Mouse (Mus musculus): ENCODE data around the gene Zfp385c.
"Not testable (repeated sequence)": the region's sequence is repeated elsewhere in the genome, so short reads cannot be mapped to it uniquely, and the experiment has no call there.

Gene Zfp385c

DNA sequence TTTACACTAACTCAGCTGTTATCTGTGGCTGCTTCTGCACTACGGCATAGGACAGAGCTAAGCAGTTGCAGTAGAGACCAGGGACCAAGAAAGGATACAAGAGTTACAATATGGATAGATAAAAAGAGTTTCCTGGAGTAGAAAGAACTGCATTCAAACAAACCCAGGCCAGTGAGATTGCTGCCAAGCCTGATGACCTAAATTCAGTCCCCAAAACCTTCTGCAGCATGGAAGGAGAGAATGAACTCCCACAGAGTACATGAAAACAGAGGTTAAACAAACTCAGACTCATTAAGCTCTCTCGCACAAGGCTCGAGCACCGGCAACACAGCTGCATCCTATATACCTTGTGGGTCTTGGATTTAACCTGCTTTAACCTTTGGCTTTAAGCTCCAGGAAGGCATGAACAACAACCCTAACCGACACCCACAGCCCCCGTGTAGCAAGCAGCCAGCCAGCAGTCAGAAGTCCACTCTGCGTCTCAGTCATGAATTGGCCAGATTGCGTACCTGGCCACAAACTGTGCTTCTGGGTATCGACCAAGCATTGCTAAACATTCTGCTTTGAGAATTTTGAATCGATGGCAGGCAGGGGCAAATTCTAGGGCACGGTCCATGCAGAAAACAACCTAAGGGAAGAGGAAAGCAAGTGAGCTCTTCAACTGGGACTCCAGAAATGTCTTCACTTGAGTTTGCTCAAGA lies 99.8 kb downstream of the Zfp385c start:
- DNase-seq = no peak

GRCm38 (mm10) chr11:100588462-100588861 lies 103.8 kb downstream of the Zfp385c start:
- no peak for DNase-seq

GRCm38 (mm10) chr11:100585148-100585547 lies 107.1 kb downstream of the Zfp385c start:
- no peak for DNase-seq

DNA sequence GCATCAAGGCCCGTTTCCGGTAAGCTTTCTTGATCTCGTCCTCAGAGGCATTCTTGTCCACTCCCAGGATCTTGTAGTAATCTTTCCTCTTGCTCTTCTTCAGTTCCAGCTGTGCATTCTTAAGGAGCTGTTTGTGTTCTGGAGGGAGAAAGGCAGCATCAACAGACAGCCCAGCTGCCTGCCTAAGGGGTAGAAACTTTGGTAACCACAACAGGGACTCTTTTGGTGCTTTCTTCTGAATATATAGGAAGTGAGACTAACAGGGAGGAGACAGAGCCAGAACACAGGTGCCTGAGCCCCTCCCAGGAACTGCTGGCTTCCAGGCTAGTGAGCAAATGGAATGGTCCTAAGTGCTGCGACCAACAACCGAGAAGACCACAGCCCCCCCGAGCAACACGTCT lies 107.7 kb downstream of the Zfp385c start:
- peak; percentile 57 for DNase-seq

GRCm38 (mm10) chr11:100582836-100583235 lies 109.4 kb downstream of the Zfp385c start:
- DNase-seq = peak; percentile 22

- not testable (repeated sequence) for DNase-seq
Measured at GRCm38 (mm10) chr11:100582413-100582812, 109.8 kb downstream of the Zfp385c start.

- peak; percentile 68 for DNase-seq
Measured at GRCm38 (mm10) chr11:100581756-100582155, 110.5 kb downstream of the Zfp385c start.

GRCm38 (mm10) chr11:100580275-100580674 lies 112.0 kb downstream of the Zfp385c start:
- no peak for DNase-seq

GRCm38 (mm10) chr11:100579116-100579799 lies 113.0 kb downstream of the Zfp385c start:
- DNase-seq = no peak

- no peak for DNase-seq
Measured at GRCm38 (mm10) chr11:100577852-100578599, 114.2 kb downstream of the Zfp385c start.
